Mouse (Mus musculus) lung, embryonic 15.5 days (tissue): Measurements from ENCODE around the gene Olfr680-ps1. TPM values are rescaled to one million over a fixed set of nuclear protein-coding genes. Genes with fewer than 3 reads are reported as not detected.
"Not testable (repeated sequence)": the region's sequence is repeated elsewhere in the genome, so short reads cannot be mapped to it uniquely, and the experiment has no call there.

Experiments used
- ATAC-seq: fragments of 200-750 bp; cut with Nextera tagmentation; 2 replicates; pipeline ENCODE4 v1.8.0; 2017; ENCODE audit warnings: moderate number of reproducible peaks, borderline replicate concordance; ENCODE audit not compliant: low FRiP score, low TSS enrichment; ENCODE audit errors: extremely low read depth
- H3K27ac ChIP-seq: fragments of 300-500 bp; sonication (generic); 2 replicates; pipeline ENCODE4 v1.5.1; 2015; ENCODE audit warnings: moderate library complexity, mild to moderate bottlenecking, inconsistent platforms
- H3K27me3 ChIP-seq: fragments of 300-500 bp; sonication (generic); 2 replicates; pipeline ENCODE4 v1.6.1; 2015; ENCODE audit warnings: inconsistent platforms
- H3K36me3 ChIP-seq: fragments of 300-500 bp; sonication (generic); 2 replicates; pipeline ENCODE4 v1.6.1; 2015; ENCODE audit warnings: inconsistent platforms
- H3K4me1 ChIP-seq: fragments of 300-500 bp; sonication (generic); 2 replicates; pipeline ENCODE4 v1.6.1; 2015; ENCODE audit warnings: inconsistent platforms
- H3K4me2 ChIP-seq: fragments of 300-500 bp; sonication (generic); 2 replicates; pipeline ENCODE4 v1.6.1; 2015; ENCODE audit warnings: inconsistent platforms, mild to moderate bottlenecking, moderate library complexity
- H3K4me3 ChIP-seq: fragments of 300-500 bp; sonication (generic); 2 replicates; pipeline ENCODE4 v1.5.1; 2015; ENCODE audit warnings: mild to moderate bottlenecking, inconsistent platforms
- H3K9ac ChIP-seq: fragments of 300-500 bp; sonication (generic); 2 replicates; pipeline ENCODE4 v1.6.1; 2015; ENCODE audit warnings: inconsistent platforms
- H3K9me3 ChIP-seq: fragments of 300-500 bp; sonication (generic); 2 replicates; pipeline ENCODE4 v1.6.1; 2016; ENCODE audit warnings: inconsistent platforms
- WGBS: fragments of 180-500 bp; shearing (Covaris S2); methylation state at CpG from one replicate; pipeline ENCODE4 v1.1.7; 2015; 5-methylcytosine and 5-hydroxymethylcytosine counted together
- polyA plus RNA-seq: library from polyadenylated mRNA; unstranded; fragments of >200 nt; fragmentation: Nextera tagmentation; extraction: Ambion mirVana; gene quantifications from 2 replicates; pipeline ENCODE4 v1.2.1, GENCODE M21; 2015

Gene Olfr680-ps1
- not detected in 2 replicates for polyA plus RNA-seq

- not testable (repeated sequence) for H3K27ac ChIP-seq, H3K9me3 ChIP-seq, H3K4me2 ChIP-seq, H3K36me3 ChIP-seq, H3K4me1 ChIP-seq, H3K9ac ChIP-seq, H3K4me3 ChIP-seq, H3K27me3 ChIP-seq, ATAC-seq
These were observed at the start of gene Olfr680-ps1 for GRCm38 (mm10) chr7:105092717-105093116. Gene Olfr680-ps1, minus strand, starts transcription at chr7:105092817.

- Histone ChIP-seq H3K27me3 (no peaks in the 10 kb centered on the region), H3K9ac (no peak overlapping the region), H3K4me3 (no peak overlapping the region), H3K4me2 (no peak overlapping the region), H3K36me3 (no peaks in the 10 kb centered on the region), H3K9me3 (no peaks in the 10 kb centered on the region), H3K4me1 (no peaks in the 10 kb centered on the region), H3K27ac (no peak overlapping the region)
- peak; percentile 77; the same call in 1 of the 2 replicates for ATAC-seq
- 25% methylated on average over 2 of the region's 2 CpGs for WGBS
These were observed 48.7 kb upstream of the Olfr680-ps1 start for GRCm38 (mm10) chr7:105141275-105141674.

- no peak within 1 kb of the TSS for H3K27ac ChIP-seq
- no peaks in the 10 kb centered on the region for H3K27me3 ChIP-seq
- H3K9ac ChIP-seq: no peak within 1 kb of the TSS
- ATAC-seq: no peak
- H3K4me3 ChIP-seq: no peak within 1 kb of the TSS
- H3K4me1 ChIP-seq: no peaks in the 10 kb centered on the region
- H3K4me2 ChIP-seq: no peak within 1 kb of the TSS
- no peaks in the 10 kb centered on the region for H3K36me3 ChIP-seq
- H3K9me3 ChIP-seq: no peaks in the 10 kb centered on the region
These were observed 23.9 kb upstream of the Olfr680-ps1 start, which contains the start of gene Olfr681 for GRCm38 (mm10) chr7:105116536-105116935. Gene Olfr681, plus strand, starts transcription at chr7:105116836.

- no peak within 1 kb of the TSS for H3K4me2 ChIP-seq
- no peaks in the 10 kb centered on the region for H3K36me3 ChIP-seq
- H3K27me3 ChIP-seq: no peaks in the 10 kb centered on the region
- H3K27ac ChIP-seq: no peak within 1 kb of the TSS
- ATAC-seq: no peak
- 48% methylated on average over 1 of the region's 1 CpGs for WGBS
- no peak within 1 kb of the TSS for H3K4me3 ChIP-seq
- H3K4me1 ChIP-seq: no peaks in the 10 kb centered on the region
- H3K9me3 ChIP-seq: no peaks in the 10 kb centered on the region
- H3K9ac ChIP-seq: no peak within 1 kb of the TSS
These were observed 11.7 kb downstream of the Olfr680-ps1 start, which contains the start of gene Olfr679 for GRCm38 (mm10) chr7:105080905-105081304. Gene Olfr679, plus strand, starts transcription at chr7:105081205.

GRCm38 (mm10) chr7:105064175-105064574 is 28.4 kb downstream of the Olfr680-ps1 start, which contains the start of gene Olfr678:
Gene Olfr678, plus strand, starts transcription at chr7:105064475.
- H3K4me1 ChIP-seq: no peaks in the 10 kb centered on the region
- H3K9ac ChIP-seq: no peak within 1 kb of the TSS
- no peaks in the 10 kb centered on the region; the same call in 1 of the 2 replicates for H3K9me3 ChIP-seq
- ATAC-seq: no peak
- H3K4me3 ChIP-seq: no peak within 1 kb of the TSS
- H3K27ac ChIP-seq: no peak within 1 kb of the TSS
- H3K4me2 ChIP-seq: no peak within 1 kb of the TSS
- 77% methylated on average over 1 of the region's 1 CpGs for WGBS
- H3K36me3 ChIP-seq: no peaks in the 10 kb centered on the region
- H3K27me3 ChIP-seq: no peaks in the 10 kb centered on the region

- no peak overlapping the region for H3K4me2 ChIP-seq
- H3K9me3 ChIP-seq: no peaks in the 10 kb centered on the region; the same call in 1 of the 2 replicates
- ATAC-seq: no peak
- H3K27ac ChIP-seq: no peak overlapping the region
- no peaks in the 10 kb centered on the region for H3K36me3 ChIP-seq
- no peak overlapping the region for H3K4me3 ChIP-seq
- H3K4me1 ChIP-seq: no peaks in the 10 kb centered on the region
- no peak overlapping the region for H3K9ac ChIP-seq
- no peaks in the 10 kb centered on the region for H3K27me3 ChIP-seq
These were observed 33.7 kb downstream of the Olfr680-ps1 start for GRCm38 (mm10) chr7:105058951-105059350.

Other genes with a start within 250 kb of the Olfr680-ps1 start
- gene Usp17la, start 235.8 kb downstream of the Olfr680-ps1 start, polyA plus RNA-seq: not detected in 2 replicates
- not detected in 2 replicates for gene Olfr665, start 214.8 kb downstream of the Olfr680-ps1 start, polyA plus RNA-seq
- gene Olfr666, start 196.9 kb downstream of the Olfr680-ps1 start, polyA plus RNA-seq: not detected in 2 replicates
- not detected in 2 replicates for gene Olfr667, start 171.3 kb downstream of the Olfr680-ps1 start, polyA plus RNA-seq
- gene Olfr668, start 164.8 kb downstream of the Olfr680-ps1 start, polyA plus RNA-seq: not detected in 2 replicates
- gene Olfr669, start 158.6 kb downstream of the Olfr680-ps1 start, polyA plus RNA-seq: not detected in 2 replicates
- not detected in 2 replicates for gene Olfr670, start 130.2 kb downstream of the Olfr680-ps1 start, polyA plus RNA-seq
- not detected in 2 replicates for gene Olfr671, start 113.7 kb downstream of the Olfr680-ps1 start, polyA plus RNA-seq
- gene Olfr672, start 90.8 kb downstream of the Olfr680-ps1 start, polyA plus RNA-seq: not detected in 2 replicates
- gene Olfr675, start 64.4 kb downstream of the Olfr680-ps1 start, polyA plus RNA-seq: not detected in 2 replicates
- gene Olfr676, start 60.1 kb downstream of the Olfr680-ps1 start, polyA plus RNA-seq: not detected in 2 replicates
- gene Olfr677, start 41.4 kb downstream of the Olfr680-ps1 start, polyA plus RNA-seq: not detected in 2 replicates
- not detected in 2 replicates for gene Olfr678, start 28.3 kb downstream of the Olfr680-ps1 start, polyA plus RNA-seq
- gene Olfr679, start 11.6 kb downstream of the Olfr680-ps1 start, polyA plus RNA-seq: not detected in 2 replicates
- not detected in 2 replicates for gene Olfr681, start 24.0 kb upstream of the Olfr680-ps1 start, polyA plus RNA-seq
- not detected in 2 replicates for gene Olfr683, start 54.2 kb upstream of the Olfr680-ps1 start, polyA plus RNA-seq
- gene Olfr684, start 70.8 kb upstream of the Olfr680-ps1 start, polyA plus RNA-seq: not detected in 2 replicates
- gene Olfr685, start 93.2 kb upstream of the Olfr680-ps1 start, polyA plus RNA-seq: not detected in 2 replicates
- not detected in 2 replicates for gene Olfr686, start 114.7 kb upstream of the Olfr680-ps1 start, polyA plus RNA-seq
- gene Olfr688, start 195.3 kb upstream of the Olfr680-ps1 start, polyA plus RNA-seq: not detected in 2 replicates
- gene Olfr689, start 218.3 kb upstream of the Olfr680-ps1 start, polyA plus RNA-seq: not detected in 2 replicates
- not detected in 2 replicates for gene Olfr690, start 241.3 kb upstream of the Olfr680-ps1 start, polyA plus RNA-seq
- not detected in 2 replicates for gene Olfr691, start 249.5 kb upstream of the Olfr680-ps1 start, polyA plus RNA-seq